Mouse (Mus musculus) myocyte (in vitro differentiated cells): Measurements from ENCODE around the gene Fto. TPM values are rescaled to one million over a fixed set of nuclear protein-coding genes. Genes with fewer than 3 reads are reported as not detected.

Experiments used
- H3K27me3 ChIP-seq: one replicate; pipeline ENCODE4 v1.6.1; 2011; ENCODE audit not compliant: control insufficient read depth, insufficient read depth, insufficient read length
- H3K36me3 ChIP-seq: one replicate; pipeline ENCODE4 v1.6.1; 2011; ENCODE audit not compliant: control insufficient read depth, insufficient read depth
- H3K4me2 ChIP-seq: one replicate; pipeline ENCODE4 v1.6.1; 2011; ENCODE audit warnings: low read depth, control low read depth
- H3K4me3 ChIP-seq: one replicate; pipeline ENCODE4 v1.5.1; 2011; ENCODE audit warnings: mild to moderate bottlenecking, control low read depth, moderate library complexity
- H3K79me2 ChIP-seq: one replicate; pipeline ENCODE4 v1.6.1; 2011; ENCODE audit not compliant: control insufficient read depth, insufficient read depth
- H3ac ChIP-seq: one replicate; pipeline ENCODE4 v1.6.1; 2011; ENCODE audit not compliant: control insufficient read depth, insufficient read length
- CEBPB ChIP-seq: IDR thresholded peaks from 2 replicates; pipeline ENCODE4 v1.6.1; 2011; ENCODE audit warnings: mild to moderate bottlenecking, moderate library complexity; ENCODE audit not compliant: poor library complexity, insufficient read depth, severe bottlenecking
- E2F4 ChIP-seq: IDR thresholded peaks from one replicate; pipeline ENCODE4 v1.6.1; 2011; ENCODE audit warnings: mild to moderate bottlenecking, control low read depth, moderate library complexity; ENCODE audit not compliant: insufficient read depth
- MAX ChIP-seq: IDR thresholded peaks from one replicate; pipeline ENCODE4 v1.6.1; 2011; ENCODE audit warnings: low read depth, mild to moderate bottlenecking, control low read depth
- MYOD1 ChIP-seq, 3 experiments: IDR thresholded peaks; one replicate each; pipeline ENCODE4 v1.6.1; 2011; ENCODE audit warnings: control low read depth in 2 of 3, low read depth in 2 of 3, mild to moderate bottlenecking in 2 of 3, moderate library complexity in 1 of 3; ENCODE audit not compliant: insufficient read length in 2 of 3, control insufficient read depth in 1 of 3
- MYOG ChIP-seq, 3 experiments: IDR thresholded peaks; one replicate each; pipeline ENCODE4 v1.6.1; 2011; ENCODE audit warnings: control low read depth in 2 of 3, low read depth in 2 of 3, mild to moderate bottlenecking in 2 of 3; ENCODE audit not compliant: insufficient read length in 2 of 3, control insufficient read depth in 1 of 3, insufficient read depth in 1 of 3
- POLR2A ChIP-seq: IDR thresholded peaks from one replicate; pipeline ENCODE4 v1.6.1; 2011; ENCODE audit warnings: low read depth, mild to moderate bottlenecking, control low read depth, moderate library complexity; ENCODE audit not compliant: insufficient read length
- POLR2AphosphoS2 ChIP-seq: IDR thresholded peaks from one replicate; pipeline ENCODE4 v1.6.1; 2011; ENCODE audit warnings: low read depth, control low read depth; ENCODE audit not compliant: insufficient read length
- REST ChIP-seq: IDR thresholded peaks from one replicate; pipeline ENCODE4 v1.6.1; 2011; ENCODE audit warnings: mild to moderate bottlenecking, control low read depth, moderate library complexity; ENCODE audit not compliant: insufficient read depth, insufficient read length
- SRF ChIP-seq: IDR thresholded peaks from one replicate; pipeline ENCODE4 v1.6.1; 2011; ENCODE audit warnings: low read depth; ENCODE audit not compliant: control insufficient read depth, insufficient read length
- TCF12 ChIP-seq: IDR thresholded peaks from one replicate; pipeline ENCODE4 v1.6.1; 2011; ENCODE audit warnings: mild to moderate bottlenecking, control low read depth; ENCODE audit not compliant: poor library complexity, insufficient read depth, severe bottlenecking
- TCF3 ChIP-seq: IDR thresholded peaks from one replicate; pipeline ENCODE4 v1.6.1; 2011; ENCODE audit warnings: low read depth, control low read depth; ENCODE audit not compliant: insufficient read length
- USF1 ChIP-seq: IDR thresholded peaks from one replicate; pipeline ENCODE4 v1.6.1; 2011; ENCODE audit warnings: low read depth, mild to moderate bottlenecking, control low read depth, moderate library complexity
- polyA plus RNA-seq: library from polyadenylated mRNA; unstranded; fragments of >200 nt; fragmentation: generic; extraction: Trizol; gene quantifications from one replicate; pipeline ENCODE4 v1.2.1, GENCODE M21; 2012; ENCODE audit warnings: missing spikeins

Fto gene
- polyA plus RNA-seq, 1 experiment, result 74.1 TPM

- H3K4me2 ChIP-seq, result no peak overlapping the region
- TF ChIP-seq REST, result no peak
- no peak for TF ChIP-seq USF1
- TF ChIP-seq SRF, result no peak
- no peak for TF ChIP-seq TCF3
- TF ChIP-seq MAX, result no peak
- no peak for TF ChIP-seq MYOD1 (IDR thresholded peaks at IDR 0.05; ENCODE audit: control insufficient read depth in 1 of 3, insufficient read length in 2 of 3, low read depth in 2 of 3)
- no peak for TF ChIP-seq TCF12
- no peak for TF ChIP-seq POLR2AphosphoS2
- no peak for TF ChIP-seq E2F4
- no peak for TF ChIP-seq CEBPB
- TF ChIP-seq POLR2A, result no peak
- TF ChIP-seq MYOG (IDR thresholded peaks at IDR 0.05; ENCODE audit: control insufficient read depth in 1 of 3, insufficient read depth in 1 of 3, insufficient read length in 2 of 3, low read depth in 2 of 3), result no peak
Measured at GRCm38 (mm10) chr8:91448667-91449329, 135.5 kb downstream of the Fto start.

DNA sequence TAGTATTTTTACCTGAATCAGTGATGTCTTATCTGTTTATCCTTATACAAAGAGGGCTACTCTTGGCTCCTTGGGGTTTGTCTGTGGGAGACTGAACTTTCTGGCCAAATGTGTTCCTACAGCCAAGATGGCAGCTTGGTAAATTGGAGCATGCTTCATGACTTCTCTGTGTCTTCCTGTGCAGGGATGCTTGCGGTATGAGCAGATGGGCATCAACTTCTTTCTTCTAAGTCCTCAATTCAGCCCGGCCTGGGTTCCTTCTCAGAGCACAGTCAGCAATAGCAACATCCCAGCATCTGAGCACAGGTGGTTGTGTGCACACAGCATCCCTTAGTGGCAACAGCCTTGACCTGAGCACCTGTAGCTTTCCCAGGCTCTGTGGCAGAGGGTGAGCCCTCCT, 141.6 kb downstream of the Fto start:
- Histone ChIP-seq H3K36me3 (no peaks in the 10 kb centered on the region), H3K4me2 (no peak overlapping the region), H3K27me3 (no peaks in the 10 kb centered on the region), H3ac (no peak overlapping the region), H3K79me2 (peaks cover 4% of the 10 kb centered on the region), H3K4me3 (no peak overlapping the region)
- TF ChIP-seq MYOG (IDR thresholded peaks at IDR 0.05; ENCODE audit: control insufficient read depth in 1 of 3, insufficient read depth in 1 of 3, insufficient read length in 2 of 3, low read depth in 2 of 3) (no peak), CEBPB (no peak), TCF3 (no peak), REST (no peak), SRF (no peak), TCF12 (no peak)

More at GRCm38 (mm10) chr8:91448667-91449329, 135.5 kb downstream of the Fto start:
- H3K27me3 ChIP-seq, result no peaks in the 10 kb centered on the region
- H3ac ChIP-seq, result no peak overlapping the region
- H3K4me3 ChIP-seq, result no peak overlapping the region
- no peaks in the 10 kb centered on the region for H3K79me2 ChIP-seq
- H3K36me3 ChIP-seq, result no peaks in the 10 kb centered on the region

DNA sequence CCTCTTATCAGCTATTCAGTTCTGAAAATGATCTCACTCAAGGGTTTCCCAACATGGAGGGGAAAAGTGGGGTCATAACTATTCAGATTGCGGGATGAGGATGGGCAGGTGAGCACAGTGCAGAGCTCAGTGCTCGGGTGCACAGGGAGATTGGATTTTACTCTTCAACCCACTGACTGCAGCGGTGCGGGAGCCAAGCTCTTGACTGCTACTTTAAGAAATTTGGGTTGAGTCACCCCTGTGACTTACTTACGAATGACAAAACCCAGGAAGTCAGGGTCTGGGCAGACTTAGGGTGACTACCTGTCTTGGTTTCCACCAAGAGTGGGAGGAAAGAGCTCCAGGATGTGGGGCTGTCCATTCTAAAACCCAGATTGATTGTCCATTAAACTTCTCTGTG, 142.3 kb downstream of the Fto start:
- Histone ChIP-seq H3K79me2 (peaks cover 4% of the 10 kb centered on the region), H3ac (no peak overlapping the region)
- no peak for TF ChIP-seq TCF12
- no peak for TF ChIP-seq MYOG (IDR thresholded peaks at IDR 0.05; ENCODE audit: control insufficient read depth in 1 of 3, insufficient read depth in 1 of 3, insufficient read length in 2 of 3, low read depth in 2 of 3)
- no peak for TF ChIP-seq MAX
- no peak for TF ChIP-seq SRF
- no peak for TF ChIP-seq POLR2AphosphoS2
- no peak for TF ChIP-seq E2F4
- no peak for TF ChIP-seq REST
- no peak for TF ChIP-seq TCF3
- TF ChIP-seq MYOD1 (IDR thresholded peaks at IDR 0.05; ENCODE audit: control insufficient read depth in 1 of 3, insufficient read length in 2 of 3, low read depth in 2 of 3), result no peak
- TF ChIP-seq USF1, result no peak
- no peak for TF ChIP-seq CEBPB
- no peak for TF ChIP-seq POLR2A

GRCm38 (mm10) chr8:91458016-91458415, 144.7 kb downstream of the Fto start:
- H3K27me3 ChIP-seq, result no peaks in the 10 kb centered on the region
- no peaks in the 10 kb centered on the region for H3K36me3 ChIP-seq
- H3K79me2 ChIP-seq, result peaks cover 4% of the 10 kb centered on the region
- H3ac ChIP-seq, result no peak overlapping the region
- H3K4me2 ChIP-seq, result no peak overlapping the region
- no peak overlapping the region for H3K4me3 ChIP-seq
- TF ChIP-seq MYOD1 (IDR thresholded peaks at IDR 0.05; ENCODE audit: control insufficient read depth in 1 of 3, insufficient read length in 2 of 3, low read depth in 2 of 3) (no peak), TCF3 (no peak), E2F4 (no peak), REST (no peak), TCF12 (no peak)

More for the DNA sequence above, 142.3 kb downstream of the Fto start:
- Histone ChIP-seq H3K4me3 (no peak overlapping the region), H3K36me3 (no peaks in the 10 kb centered on the region), H3K27me3 (no peaks in the 10 kb centered on the region), H3K4me2 (no peak overlapping the region)

- no peaks in the 10 kb centered on the region for H3K27me3 ChIP-seq
- no peak overlapping the region for H3K4me2 ChIP-seq
- no peak overlapping the region for H3ac ChIP-seq
- no peaks in the 10 kb centered on the region for H3K79me2 ChIP-seq
- TF ChIP-seq E2F4, result no peak
- TF ChIP-seq POLR2AphosphoS2, result no peak
- TF ChIP-seq TCF3, result no peak
- no peak for TF ChIP-seq REST
- no peak for TF ChIP-seq SRF
- no peak for TF ChIP-seq TCF12
- no peak for TF ChIP-seq MYOG (IDR thresholded peaks at IDR 0.05; ENCODE audit: control insufficient read depth in 1 of 3, insufficient read depth in 1 of 3, insufficient read length in 2 of 3, low read depth in 2 of 3)
- TF ChIP-seq MYOD1 (IDR thresholded peaks at IDR 0.05; ENCODE audit: control insufficient read depth in 1 of 3, insufficient read length in 2 of 3, low read depth in 2 of 3), result no peak
- H3K4me3 ChIP-seq, result no peak overlapping the region
- no peaks in the 10 kb centered on the region for H3K36me3 ChIP-seq
Measured at GRCm38 (mm10) chr8:91460965-91461364, 147.6 kb downstream of the Fto start.
